Mouse (Mus musculus) ES-E14 (cell line): ENCODE measurements around the gene Mad1l1.

Experiments
- CHD2 ChIP-seq: IDR thresholded peaks from 2 replicates; pipeline ENCODE4 v1.6.1; 2014; ENCODE audit warnings: mild to moderate bottlenecking, low read depth, low read length, inconsistent platforms
- ZNF384 ChIP-seq: IDR thresholded peaks from 2 replicates; pipeline ENCODE4 v1.6.1; 2012; ENCODE audit warnings: low read depth, low read length, inconsistent platforms

DNA sequence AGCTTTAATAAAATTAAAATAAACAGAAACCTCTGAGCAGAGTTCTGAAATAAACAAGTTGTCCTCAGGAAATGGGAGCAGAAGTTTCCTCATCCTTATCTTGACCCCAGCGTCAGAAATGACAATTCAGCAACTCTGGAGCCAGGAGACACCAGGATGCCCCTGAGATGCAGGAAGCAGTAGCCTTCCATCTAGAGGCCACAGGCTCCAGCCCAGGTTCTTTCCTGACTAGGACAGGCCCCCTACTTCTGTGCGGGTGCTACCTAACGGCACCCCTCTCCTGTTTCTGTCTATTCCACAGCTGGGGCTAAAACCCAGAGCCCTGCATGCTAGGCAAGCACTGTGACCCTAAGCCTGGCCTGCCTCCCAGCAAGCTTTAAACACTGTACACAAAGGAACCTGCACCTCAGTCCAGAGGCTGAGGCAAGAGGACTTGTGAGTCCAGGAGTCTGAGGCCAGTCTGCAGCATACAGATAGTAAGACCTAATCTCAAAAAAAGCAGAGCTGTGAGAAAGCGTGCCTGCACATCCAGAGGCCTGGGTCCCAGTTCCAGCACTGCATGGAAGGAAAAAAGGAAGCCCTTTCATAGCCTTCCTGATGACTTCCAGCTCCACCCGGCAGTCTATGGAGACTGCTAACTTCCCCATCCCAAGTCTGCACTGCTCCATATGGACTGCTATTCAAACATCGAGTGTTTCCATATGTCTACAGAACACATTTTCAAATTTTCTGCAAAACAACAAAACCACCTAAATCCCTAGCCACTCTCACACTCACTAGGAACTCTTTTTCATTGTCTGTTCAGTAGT is 49.3 kb upstream of the Mad1l1 start:
- no peak for TF ChIP-seq CHD2
- no peak for TF ChIP-seq ZNF384
